Mouse (Mus musculus) urinary bladder, postnatal 36 days (tissue): ENCODE data around the gene Mmd.
"Not testable (repeated sequence)": the region's sequence is repeated elsewhere in the genome, so short reads cannot be mapped to it uniquely, and the experiment has no call there.

Experiments used
- DNase-seq, 2 experiments: peaks; one replicate each; pipeline ENCODE4 v3.0.0; 2022; ENCODE audit warnings: low spot score in 2 of 2, mixed read lengths in 1 of 2

The Mmd gene

DNA sequence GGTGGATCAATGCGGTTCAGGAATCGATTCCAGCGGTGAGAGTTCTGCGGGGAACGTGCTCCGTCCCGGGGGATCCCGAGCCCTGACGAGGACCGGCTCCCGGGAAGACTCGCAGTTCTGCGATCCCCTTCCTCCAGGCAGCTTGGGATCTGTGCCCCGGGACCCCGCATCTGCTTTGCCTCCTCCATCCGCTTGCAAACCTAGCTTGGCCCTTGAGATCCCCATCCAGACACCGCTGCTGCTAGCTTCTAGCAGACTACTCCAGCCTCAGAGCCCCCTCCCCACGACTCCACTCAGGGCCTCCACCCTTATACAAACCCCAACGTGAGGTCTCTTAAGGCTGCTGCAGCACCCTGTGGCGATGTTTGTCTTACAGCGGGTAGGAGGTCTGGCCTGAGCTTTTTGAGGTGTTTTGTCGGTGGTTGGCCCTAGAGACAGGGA lies 465 bp downstream of the Mmd start:
- DNase-seq: no peak

DNA sequence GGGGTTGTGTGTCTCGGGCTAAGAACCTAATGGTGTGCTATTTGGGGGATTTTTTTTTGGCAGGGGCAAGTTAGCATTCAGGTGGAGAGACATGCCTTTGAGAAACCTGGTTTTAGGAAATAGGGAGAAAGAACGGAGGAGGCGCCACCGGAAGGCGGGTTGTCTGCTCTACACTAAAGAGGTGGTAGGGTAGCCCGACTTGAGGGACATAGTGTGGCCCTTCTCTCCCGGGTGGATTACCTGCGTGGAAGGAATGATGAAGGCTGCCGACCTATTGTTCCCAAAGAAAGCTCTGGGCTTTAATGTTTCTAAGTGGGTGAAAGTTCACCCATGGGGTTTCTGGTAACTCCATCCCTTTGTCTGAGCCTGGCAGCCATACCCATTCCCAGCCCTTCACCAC lies 933 bp downstream of the Mmd start:
- DNase-seq: no peak

DNA sequence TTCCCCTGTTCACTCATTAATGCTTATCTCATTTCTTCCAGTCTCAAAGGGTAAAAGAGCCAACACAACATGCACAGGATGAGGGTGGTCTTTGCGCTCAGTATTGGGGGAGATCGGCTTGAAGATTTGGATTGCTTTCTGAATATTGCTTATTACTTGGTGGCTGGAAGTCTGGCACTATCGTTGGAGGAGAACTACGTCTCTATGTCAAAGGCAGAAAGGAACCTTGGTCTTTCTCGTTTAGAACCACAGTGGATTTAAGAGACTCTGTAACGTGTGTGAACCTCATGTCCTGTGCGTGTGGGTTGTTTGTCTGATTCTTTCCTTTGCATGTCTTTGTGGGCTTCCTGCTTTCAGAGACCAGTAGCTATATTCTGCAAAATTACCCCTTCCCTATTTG lies 1.5 kb downstream of the Mmd start:
- no peak for DNase-seq

DNA sequence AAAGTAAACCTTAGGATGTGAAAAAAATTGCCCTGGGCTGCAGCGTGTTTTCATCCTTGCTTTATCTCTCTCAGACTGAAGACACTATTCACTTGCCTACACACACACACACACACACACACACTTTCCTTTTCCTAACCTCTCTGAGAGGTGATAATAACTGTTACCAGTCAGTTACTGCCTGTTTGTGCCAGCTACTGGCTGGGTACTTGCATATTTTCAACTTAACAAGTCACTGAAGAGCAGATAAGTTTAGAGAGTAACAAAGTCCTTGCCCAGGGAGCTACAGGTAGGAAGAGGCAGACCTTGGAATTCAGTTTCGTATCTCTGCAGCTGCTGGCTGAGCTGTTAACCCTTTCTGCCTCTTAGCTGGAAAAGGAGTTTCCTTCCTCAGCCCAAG lies 2.7 kb downstream of the Mmd start:
- DNase-seq: no peak

DNA sequence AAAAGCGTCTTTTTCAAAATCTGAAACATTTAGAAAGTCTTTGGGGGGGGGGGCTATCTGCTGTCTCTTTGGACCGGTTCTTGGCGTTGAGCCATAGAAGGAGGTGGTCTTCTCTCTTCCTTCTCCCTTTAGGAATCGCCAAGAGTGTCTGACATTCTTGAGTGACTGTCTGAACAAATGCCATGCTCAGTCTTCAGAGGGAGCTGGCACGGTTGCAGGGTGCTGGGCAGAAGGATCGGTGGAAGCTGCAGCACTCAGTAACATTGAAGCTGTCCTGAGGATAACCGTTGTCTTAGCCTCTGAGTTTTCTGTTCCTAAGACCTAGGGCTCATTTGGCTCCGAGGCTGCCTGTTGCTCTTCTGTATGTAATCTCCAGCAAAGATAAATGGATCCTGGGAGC lies 3.1 kb downstream of the Mmd start:
- no peak for DNase-seq

DNA sequence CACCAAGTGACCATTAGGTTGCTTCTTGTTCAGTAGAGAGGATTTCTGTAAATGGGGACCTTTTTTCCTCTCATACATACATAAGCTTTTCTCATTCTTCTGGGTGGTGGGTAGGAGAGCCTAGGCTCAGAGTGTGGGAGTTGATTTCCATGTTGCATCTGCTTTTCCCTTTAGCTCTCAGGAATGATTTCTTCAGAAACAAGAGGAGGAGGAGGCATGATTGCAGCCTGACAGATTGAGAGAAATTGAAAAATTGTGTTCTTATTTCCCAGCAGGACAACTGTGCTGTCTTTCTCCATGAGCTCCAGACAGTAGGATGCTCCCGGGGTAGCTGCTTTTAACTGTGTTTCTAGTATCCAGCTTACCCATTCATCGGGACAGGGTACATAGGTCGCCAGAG lies 5.3 kb downstream of the Mmd start:
- DNase-seq: no peak

DNA sequence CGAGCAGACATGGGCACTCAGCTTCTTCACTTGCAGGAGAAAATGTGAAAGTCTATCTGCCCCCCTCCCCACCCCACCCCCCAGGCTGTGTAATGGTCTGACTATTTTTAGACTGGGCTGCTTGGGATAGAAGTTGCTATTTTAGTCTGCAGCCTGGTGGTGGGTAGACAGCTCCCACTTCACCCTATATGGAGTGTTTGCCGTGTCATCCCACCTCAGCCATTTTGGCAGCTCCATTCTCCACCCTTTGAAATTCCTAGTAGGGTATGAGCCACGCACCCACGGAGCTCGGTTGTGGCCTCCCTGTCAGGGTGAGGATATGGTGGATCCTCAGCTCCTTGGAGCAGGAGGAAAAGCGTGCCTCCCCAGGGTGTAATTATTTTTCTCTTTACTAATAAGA lies 6.4 kb downstream of the Mmd start:
- no peak for DNase-seq

DNA sequence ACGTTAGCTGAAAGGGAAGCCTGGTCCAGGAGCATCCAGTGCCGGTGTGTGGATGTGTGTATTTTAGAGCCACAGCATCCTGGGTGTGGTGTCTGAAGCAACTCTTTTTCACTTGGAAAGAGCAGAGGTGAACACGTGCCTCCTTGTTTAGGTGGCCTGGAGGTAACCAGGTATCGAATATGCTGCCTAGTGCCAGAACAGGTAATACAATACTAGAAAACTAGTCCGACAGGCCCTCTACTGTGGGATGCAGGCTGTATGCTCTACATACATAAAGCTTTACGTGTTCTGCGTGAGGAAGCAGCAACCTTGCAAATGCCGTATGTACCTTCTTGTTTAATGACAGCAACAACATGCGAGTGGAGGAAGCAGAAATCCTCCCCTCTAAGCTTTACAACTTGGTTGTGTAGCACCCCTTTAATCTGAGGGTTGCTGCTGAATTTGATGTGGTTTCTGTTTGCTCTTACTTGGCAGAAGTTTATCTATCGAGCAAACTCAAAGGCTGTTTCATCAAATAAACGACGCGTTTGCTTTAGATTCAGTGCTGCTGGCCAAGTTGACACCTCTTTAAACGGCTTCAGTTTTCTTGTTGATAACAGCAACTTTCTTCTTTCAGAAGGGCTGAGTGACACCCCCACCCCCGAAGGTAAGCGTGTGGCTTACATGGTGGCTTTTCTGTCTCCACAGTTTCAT lies 7.7 kb downstream of the Mmd start:
- DNase-seq: no peak

DNA sequence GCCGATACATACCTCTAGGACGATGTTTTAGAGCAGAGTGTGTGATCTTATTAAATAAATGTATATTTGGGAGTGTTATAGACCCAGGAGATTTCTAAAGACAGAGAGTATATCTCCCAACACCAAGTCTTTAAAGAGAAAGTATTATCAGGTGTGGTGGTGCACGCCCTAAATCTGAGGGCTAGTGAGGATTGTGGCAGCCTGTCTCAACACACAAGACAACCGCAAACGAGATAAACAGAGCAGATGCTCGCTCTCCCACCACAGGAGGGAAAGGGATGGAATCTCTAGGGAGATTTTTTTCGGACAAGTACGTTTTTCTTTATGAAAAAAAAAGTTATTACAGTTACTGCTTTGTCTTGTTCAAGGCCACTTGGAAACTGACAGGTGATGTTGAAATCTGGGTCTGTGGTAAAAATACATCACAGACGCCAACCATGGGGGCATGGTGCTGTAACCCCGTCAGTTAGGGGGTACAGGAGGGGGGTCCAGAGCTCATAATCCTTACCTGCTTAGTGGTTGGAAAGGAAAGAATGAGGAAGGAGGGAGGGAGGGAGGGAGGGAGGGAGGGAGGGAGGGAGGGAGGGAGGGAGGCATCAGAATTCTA lies 9.2 kb downstream of the Mmd start:
- no peak for DNase-seq

DNA sequence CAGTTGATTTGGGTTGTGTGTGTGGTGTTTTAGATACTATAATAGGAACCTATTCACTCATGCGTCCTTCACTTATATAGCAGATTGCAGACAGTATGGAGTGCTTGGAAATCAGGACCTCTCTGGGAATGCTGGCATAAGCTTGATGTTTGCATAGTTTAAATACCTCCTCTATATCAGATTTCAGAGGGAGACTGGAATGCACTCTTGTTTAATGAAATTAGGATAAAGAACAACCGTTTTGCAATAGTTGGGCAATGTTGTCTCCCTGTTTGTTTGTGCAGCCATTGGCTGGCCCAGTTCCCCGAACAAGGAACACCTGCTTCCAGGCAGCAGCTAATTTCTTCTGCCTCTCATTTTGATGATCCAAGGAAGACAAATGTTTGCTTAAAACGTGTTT lies 9.8 kb downstream of the Mmd start:
- DNase-seq: peak in 1 of 2 experiments; percentile 57

DNA sequence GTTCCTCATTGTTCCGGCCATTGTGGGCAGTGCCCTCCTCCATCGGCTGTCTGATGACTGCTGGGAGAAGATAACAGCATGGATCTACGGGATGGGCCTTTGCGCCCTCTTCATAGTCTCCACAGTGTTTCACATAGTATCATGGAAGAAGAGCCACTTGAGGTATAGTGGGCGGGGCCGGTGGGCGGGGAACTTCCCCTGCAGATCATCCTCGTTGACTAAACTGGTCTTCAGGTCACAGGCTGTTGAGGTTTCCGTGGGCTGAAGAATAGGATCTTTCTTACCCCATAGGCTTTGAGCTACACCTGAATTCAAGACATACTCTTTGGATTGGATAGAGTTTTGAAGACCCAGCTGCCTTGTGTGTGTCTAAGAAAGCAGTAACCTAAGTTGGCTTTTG lies 10.6 kb downstream of the Mmd start:
- no peak for DNase-seq

DNA sequence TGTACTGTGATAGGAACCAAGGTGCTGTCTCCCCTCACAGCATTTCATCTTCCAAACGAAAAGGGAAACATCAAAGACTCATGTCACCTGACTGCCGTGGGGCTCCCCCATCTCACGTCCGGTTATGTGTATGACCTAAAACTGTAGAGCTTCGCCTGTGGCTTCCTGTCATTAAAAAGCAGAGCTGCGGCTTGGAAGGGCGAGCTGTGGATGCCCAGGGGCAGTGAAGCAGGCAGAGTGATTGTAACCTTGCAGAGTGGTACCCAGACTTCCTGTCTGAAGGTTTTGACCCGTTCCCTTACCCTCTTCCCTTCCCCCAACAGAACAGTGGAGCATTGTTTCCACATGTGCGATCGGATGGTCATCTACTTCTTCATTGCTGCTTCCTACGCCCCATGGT lies 14.9 kb downstream of the Mmd start:
- no peak for DNase-seq

DNA sequence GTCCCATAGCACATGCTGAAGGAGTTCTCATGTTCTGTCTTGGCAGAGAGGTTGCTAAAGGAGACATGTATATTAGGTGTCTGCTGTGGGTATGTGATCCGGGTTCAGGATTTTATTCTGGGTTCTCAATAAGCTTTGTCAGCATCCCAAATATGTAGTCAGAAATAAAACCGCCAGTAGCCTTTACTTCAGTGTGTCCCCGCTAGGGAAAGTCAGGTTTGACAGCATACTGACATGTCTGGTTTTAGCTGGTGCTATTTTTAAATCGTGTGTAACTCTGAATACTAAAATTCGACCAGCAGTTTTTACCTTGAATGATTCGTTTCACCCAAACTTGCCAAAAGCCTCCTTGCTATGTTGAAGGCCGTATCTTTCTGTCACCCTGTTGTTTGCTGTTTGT lies 16.3 kb downstream of the Mmd start:
- no peak for DNase-seq

DNA sequence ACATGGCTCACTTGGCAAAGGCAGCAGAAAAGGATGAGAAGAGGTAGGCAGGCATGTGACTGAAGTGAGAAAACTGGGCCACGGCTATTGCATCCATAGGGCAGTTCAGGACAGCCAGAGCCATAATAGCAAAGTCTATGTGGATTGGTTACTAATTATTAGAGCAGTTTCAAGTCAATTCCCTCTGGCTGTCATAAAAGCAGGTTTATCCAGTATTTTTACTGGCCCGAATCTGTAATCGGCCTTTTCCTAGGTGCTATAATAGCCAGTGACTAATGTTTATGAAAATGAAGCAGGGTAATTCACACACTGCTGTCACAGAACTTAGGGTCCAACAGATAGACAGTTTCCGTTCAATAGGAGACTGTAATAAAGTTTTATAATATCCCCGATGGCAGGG lies 19.7 kb downstream of the Mmd start:
- no peak for DNase-seq

DNA sequence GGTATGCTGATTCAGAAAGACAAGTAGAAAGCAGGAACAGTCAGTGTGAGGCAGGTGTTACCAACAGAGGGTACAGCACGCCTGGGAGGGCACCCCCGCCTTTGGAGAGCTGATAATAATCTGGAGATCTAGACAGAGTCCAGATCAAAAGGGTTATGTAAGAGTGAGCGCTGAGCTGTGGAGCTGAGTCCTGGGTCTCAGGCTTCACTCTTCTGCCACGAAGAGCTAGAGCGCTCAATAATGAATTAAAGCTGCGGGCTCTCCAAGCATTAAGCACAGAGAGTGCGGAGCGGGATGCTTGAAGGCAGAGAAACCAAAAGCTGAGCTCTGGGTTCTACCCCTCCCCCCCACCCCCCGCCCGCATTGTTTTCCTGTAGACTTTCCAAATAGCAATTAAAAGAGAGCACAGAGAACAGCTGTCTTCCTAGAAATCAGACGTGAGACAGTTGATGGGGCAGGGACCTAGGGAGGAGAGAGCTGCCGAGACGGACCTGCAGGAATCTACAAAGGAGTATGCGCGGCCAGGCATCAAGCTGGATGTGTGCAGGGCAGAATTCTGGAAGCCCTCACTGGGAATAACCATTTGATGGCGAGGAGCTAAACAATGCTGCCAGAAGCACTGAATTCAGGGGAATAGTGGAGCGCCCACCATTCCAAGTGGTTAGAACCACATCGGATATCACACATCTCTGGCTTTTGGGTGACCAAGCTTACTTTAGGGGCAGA lies 20.3 kb downstream of the Mmd start:
- DNase-seq: no peak

DNA sequence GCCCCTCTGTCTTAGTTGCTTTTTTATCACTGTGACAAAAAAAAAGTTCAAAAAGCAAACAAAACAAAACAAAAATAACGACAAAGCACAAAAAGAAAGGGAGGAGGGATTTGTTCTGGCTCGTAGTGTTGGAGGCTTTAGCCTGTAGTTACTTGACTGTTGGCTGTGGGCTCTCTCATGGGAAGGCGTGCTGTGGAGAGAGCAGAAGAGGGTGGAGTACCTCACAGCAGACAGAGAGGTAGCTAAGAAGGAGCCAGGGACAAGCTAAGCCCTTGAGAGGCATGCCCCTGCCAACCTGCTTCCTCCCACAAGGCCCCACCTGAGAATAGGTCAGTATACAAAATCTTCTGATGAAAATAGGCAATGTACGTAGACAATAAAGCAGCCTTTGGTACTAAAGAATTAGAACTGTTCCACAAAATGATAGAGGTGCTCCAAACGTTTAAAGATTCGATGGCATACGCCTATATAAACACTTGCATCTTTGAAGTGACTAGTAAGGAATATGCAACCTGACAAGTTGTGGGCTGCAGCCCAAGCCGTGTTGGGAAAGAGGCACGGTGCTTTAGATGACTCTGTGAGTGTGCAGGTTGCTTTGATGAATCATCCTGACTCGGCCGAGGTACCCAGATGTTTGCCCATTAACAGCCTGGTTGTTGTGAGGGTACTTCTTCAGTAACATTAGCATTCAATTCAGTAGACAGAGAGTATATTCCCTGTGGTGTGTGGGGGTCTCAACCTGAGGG lies 21.0 kb downstream of the Mmd start:
- no peak for DNase-seq

DNA sequence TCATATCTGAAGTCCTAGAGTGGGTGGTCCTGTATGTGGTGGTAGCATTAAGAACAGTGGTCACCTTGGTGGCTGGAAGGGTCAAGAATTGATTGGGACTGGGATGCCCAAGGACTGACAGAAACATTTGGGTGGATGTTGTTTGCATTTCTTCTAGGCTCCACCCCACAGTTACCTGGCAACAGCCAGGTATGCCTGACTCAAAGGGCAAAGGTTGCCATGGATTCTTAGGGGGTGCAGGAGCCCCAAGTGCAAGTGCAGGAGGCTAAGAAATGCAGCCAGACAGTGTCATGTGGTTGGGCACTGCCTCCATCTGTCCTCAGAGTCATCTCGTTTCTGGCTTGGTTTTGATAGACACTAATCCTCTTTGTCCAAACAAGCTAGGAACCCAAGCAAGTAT lies 24.9 kb downstream of the Mmd start:
- DNase-seq: no peak

DNA sequence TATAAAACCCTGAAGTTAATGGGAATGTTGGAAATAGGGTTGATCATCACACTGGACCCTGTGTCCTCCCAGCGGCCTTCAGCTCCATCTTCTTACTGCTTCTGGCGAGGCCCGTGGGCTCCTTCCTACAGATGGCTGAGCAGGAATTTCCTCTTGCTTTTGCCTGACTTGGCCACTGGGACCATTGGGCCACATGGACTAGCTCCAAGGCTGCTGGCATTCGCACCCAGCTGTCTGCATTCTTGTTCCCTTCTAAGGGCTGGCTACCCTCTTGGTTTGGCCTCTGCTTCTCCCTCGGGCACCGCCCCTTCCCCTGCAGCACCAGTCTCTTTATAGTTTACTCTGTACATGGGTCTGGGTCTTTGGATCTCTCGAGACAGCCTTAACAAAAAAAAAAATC lies 26.4 kb downstream of the Mmd start:
- DNase-seq: peak in 1 of 2 experiments; percentile 57

DNA sequence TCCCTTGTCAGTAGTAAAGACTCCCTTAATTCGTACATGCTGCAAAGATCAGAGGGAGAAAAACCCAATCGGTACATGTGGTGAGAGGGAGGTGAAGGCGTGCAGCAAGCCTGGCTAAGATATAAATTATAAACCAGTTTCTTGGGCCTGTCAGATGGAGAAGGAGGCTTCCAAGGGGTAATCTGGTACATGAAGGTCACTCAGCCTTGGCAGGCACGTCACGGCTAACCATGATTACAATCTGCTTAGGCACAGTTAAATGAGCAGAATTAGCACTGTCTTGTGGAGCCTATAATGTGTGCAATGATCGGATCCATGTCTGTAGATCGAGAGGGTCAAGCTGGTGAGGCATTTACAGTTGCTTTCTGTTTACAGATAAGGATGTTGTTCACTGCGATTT lies 26.9 kb downstream of the Mmd start:
- DNase-seq: no peak

DNA sequence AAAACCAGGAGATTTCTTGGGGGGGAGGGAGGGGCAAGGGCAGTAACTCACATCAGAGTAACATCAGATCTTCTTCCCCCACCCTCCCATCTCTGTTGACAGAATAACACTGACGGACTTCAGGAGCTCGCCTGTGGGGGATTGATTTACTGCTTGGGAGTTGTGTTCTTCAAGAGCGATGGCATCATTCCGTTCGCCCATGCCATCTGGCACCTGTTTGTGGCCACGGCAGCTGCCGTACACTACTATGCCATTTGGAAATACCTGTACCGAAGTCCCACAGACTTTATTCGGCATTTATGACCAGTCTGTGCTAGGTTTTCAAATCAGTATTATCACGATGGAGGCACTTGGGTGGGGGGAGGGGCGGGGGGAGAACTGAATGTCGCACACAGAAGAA lies 27.3 kb downstream of the Mmd start:
- no peak for DNase-seq

DNA sequence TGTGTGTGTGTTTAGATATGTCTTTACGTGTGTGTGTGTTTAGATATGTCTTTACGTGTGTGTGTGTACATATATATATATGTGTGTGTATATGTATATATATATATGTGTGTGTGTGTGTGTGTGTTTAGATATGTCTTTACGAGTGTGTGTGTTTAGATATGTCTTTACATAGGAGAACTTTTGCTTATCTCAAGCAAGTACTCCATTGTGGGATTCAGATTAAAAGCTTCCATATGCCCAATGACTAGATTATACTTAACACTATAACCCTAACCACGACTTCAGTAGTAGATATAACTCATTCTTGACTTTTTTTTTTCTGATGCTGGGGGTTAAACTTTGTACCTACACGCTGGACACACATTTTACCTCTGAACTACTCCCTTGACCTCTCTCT lies 30.8 kb downstream of the Mmd start:
- DNase-seq: no peak

DNA sequence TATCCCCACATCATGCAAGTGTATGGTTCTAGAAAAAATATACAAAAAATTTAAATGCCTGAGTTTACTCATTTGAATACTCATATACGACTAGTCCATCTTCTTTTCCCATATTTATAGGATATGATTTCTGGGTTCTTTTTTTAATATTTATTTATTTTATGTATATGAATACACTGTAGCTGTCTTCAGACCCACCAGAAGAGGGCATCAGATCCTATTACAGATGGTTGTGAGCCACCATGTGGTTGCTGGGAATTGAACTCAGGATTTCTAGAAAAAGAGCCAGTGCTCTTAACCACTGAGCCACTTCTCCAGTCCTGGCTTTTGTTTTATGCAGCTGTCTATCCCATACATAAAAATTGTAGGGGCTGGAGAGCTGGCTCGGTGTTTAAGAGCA lies 32.7 kb downstream of the Mmd start:
- not testable (repeated sequence) for DNase-seq

DNA sequence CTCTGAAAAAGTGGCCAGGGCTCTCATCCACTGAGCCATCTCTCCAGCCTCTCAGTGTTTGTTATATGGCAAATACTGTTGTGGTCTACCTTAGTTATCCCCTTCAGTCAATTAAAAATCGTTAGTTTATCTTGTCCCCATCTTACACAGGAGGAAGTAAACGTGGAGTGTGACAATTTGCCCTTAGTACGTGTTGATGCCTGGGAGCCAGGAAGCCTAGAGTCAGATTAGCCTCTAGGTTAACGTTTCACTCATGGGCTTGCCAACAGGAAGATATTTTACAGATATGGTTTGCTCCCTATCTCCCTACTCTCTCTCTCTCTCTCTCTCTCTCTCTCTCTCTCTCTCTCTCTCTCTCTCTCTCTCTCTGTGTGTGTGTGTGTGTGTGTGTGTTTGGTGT lies 33.9 kb downstream of the Mmd start:
- DNase-seq: no peak
